Mouse (Mus musculus): ENCODE measurements around the gene Dand5. TPM values are rescaled to one million over a fixed set of nuclear protein-coding genes. Genes with fewer than 3 reads are reported as not detected.

Dand5 gene
- polyA plus RNA-seq, 1 experiment, result 2.1 TPM

DNA sequence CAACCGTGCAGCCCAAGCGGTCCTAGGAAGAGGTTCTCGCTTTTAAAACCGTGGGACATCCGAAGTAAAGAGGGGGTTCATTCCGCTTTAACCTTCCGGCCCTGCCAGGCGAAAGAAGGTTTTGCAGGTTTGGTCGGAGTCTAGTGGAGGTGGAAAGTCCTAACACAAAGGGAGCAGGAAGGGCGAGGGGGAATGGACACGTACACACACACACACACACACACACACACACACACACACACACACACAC, 37.2 kb downstream of the Dand5 start:
- Histone ChIP-seq H3K27me3 (ENCODE audit: control insufficient read depth, insufficient read depth, low read length) (peaks cover 22% of the 10 kb centered on the region), H3K4me1 (ENCODE audit: control insufficient read depth, insufficient read depth, insufficient read length, low read length) (peaks cover 28% of the 10 kb centered on the region), H3K4me3 (ENCODE audit: low read depth, low read length) (no peak overlapping the region), H3K36me3 (ENCODE audit: control insufficient read depth, insufficient read depth, low read length) (no peaks in the 10 kb centered on the region), H3K27ac (ENCODE audit: insufficient read depth, low read depth, low read length) (no peak overlapping the region)
- TF ChIP-seq CTCF (IDR thresholded peaks at IDR 0.05; ENCODE audit: extremely low read depth, insufficient read length, insufficient replicate concordance, low read depth, low read length) (no peak), POLR2A (IDR thresholded peaks at IDR 0.05; ENCODE audit: low read depth, low read length) (no peak)
- WGBS, result 41% methylated on average over 11 of the region's 11 CpGs

DNA sequence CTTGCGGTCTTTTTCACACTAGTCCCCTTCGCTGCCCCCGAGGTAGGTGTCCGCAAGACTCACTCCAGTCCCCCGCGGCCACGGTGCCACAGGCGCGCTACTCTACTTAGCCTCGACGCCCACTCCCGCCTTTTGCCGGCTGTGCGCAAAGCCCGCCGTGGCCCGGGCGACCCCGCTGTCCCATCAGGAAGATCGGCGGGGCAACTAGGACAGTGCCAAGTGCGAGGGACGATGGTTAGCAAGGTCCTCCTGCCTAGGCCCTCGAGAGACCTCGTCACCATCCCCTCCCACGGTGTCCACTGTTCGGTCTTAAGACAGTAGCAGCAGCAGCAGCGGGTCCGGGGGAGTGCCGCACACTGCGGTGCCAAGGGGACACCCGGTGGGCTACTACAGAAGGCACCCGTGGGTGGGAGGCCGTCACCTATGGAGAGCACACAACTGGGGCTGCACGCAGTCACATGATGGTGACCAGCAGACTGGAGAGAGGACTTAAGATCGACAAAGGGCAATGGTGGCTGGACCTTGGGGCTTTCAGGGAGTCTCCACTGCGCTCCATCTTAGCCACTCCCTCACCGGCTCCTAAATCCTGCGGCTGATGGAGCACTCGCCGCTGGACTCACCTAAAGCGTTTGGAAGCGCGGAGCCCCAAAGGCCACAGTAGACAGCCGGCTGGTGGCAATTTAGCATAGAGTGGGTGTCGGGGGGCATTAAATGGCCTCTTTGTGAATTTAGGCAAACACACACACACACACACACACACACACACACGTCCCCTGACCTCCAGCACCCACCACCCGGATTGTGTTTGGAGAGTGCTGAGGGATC, 37.7 kb downstream of the Dand5 start:
- Histone ChIP-seq H3K27ac (ENCODE audit: insufficient read depth, low read depth, low read length) (no peak overlapping the region), H3K36me3 (ENCODE audit: control insufficient read depth, insufficient read depth, low read length) (no peaks in the 10 kb centered on the region), H3K4me1 (ENCODE audit: control insufficient read depth, insufficient read depth, insufficient read length, low read length) (peaks cover 28% of the 10 kb centered on the region), H3K27me3 (ENCODE audit: control insufficient read depth, insufficient read depth, low read length) (peaks cover 22% of the 10 kb centered on the region), H3K4me3 (ENCODE audit: low read depth, low read length) (peak overlapping the region; percentile 40)
- TF ChIP-seq CTCF (IDR thresholded peaks at IDR 0.05; ENCODE audit: extremely low read depth, insufficient read length, insufficient replicate concordance, low read depth, low read length) (no peak), POLR2A (IDR thresholded peaks at IDR 0.05; ENCODE audit: low read depth, low read length) (no peak)
- 17% methylated on average over 48 of the region's 48 CpGs for WGBS

DNA sequence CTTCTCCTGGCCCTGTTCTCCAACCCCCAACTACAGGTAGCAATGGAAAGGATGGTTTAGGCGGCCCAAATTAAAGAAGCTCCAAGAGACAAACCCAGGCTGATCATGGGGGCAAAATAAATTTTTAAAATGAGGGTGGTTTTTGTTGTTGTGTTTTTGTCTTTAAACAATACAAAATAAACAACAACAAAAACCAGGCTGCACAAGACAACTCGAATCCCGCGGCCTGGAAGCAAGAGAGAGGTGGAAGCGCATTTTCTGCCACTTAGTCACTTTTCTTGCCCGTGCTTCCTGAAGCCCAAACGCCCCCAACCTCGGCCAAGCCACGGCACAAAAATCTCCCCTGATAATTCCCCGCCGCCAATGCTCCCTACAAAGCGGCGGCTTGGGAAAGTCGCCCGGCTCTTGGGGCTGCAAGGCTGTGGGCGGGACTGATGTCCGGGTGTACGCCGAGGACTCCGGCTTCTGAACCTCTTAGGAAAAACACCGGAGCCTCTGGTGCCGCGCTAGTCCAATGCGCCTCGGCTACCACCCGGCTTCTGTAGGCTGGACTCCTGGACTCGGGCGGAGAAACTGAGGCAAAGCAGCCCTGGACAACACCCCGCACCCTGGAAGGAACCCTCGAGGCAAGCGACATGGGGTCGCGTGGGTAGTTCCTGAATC, 38.6 kb downstream of the Dand5 start:
- H3K36me3 ChIP-seq (ENCODE audit: control insufficient read depth, insufficient read depth, low read length), result no peaks in the 10 kb centered on the region
- H3K4me1 ChIP-seq (ENCODE audit: control insufficient read depth, insufficient read depth, insufficient read length, low read length), result peaks cover 24% of the 10 kb centered on the region
- 20% methylated on average over 33 of the region's 33 CpGs for WGBS
- H3K27me3 ChIP-seq (ENCODE audit: control insufficient read depth, insufficient read depth, low read length), result peaks cover 22% of the 10 kb centered on the region
- H3K27ac ChIP-seq (ENCODE audit: insufficient read depth, low read depth, low read length), result no peak overlapping the region
- TF ChIP-seq CTCF (IDR thresholded peaks at IDR 0.05; ENCODE audit: extremely low read depth, insufficient read length, insufficient replicate concordance, low read depth, low read length) (no peak), POLR2A (IDR thresholded peaks at IDR 0.05; ENCODE audit: low read depth, low read length) (no peak)
- peak overlapping the region; percentile 40 for H3K4me3 ChIP-seq (ENCODE audit: low read depth, low read length)

DNA sequence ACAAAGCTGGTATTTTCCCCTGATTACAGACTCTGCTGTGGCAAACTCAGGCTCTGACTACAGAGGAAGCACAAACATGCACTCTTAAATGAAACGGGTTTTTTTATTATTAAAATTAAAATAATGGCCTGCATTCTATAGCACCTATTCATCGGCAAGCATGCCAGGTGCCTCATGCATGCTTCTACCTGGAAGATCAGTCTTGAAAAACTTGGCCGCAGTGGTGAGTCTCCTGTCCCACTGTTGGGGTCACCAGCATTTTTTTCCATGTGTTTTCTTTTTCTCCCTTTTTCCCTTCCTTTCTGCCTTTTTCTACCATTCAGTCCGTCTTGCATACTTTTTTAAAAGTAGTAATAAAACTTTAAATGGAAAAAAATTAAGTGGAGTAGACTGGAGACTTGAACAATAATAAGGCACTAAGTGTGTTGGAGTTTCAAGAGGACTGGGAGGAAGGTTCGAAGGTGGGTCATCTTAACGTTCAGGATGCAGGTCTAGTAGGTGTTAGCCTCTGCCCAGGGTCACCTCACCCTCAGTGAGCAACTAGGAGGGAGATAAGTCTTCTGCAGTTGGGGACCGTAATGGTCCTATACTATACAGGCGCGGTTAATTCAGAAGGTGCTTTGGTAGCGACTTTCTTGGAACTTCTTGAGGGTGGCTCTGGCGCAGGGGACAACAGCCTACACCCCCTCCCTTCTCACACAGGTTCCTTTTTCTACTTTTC, 39.3 kb downstream of the Dand5 start:
- peaks cover 22% of the 10 kb centered on the region for H3K27me3 ChIP-seq (ENCODE audit: control insufficient read depth, insufficient read depth, low read length)
- H3K36me3 ChIP-seq (ENCODE audit: control insufficient read depth, insufficient read depth, low read length), result no peaks in the 10 kb centered on the region
- peaks cover 24% of the 10 kb centered on the region for H3K4me1 ChIP-seq (ENCODE audit: control insufficient read depth, insufficient read depth, insufficient read length, low read length)
- no peak overlapping the region for H3K27ac ChIP-seq (ENCODE audit: insufficient read depth, low read depth, low read length)
- 81% methylated on average over 11 of the region's 11 CpGs for WGBS
- H3K4me3 ChIP-seq (ENCODE audit: low read depth, low read length), result no peak overlapping the region
- TF ChIP-seq CTCF (IDR thresholded peaks at IDR 0.05; ENCODE audit: extremely low read depth, insufficient read length, insufficient replicate concordance, low read depth, low read length), result no peak
- TF ChIP-seq POLR2A (IDR thresholded peaks at IDR 0.05; ENCODE audit: low read depth, low read length), result no peak

GRCm38 (mm10) chr8:84782680-84783079, 39.9 kb downstream of the Dand5 start:
- Histone ChIP-seq H3K27me3 (ENCODE audit: control insufficient read depth, insufficient read depth, low read length) (peaks cover 22% of the 10 kb centered on the region), H3K36me3 (ENCODE audit: control insufficient read depth, insufficient read depth, low read length) (no peaks in the 10 kb centered on the region), H3K27ac (ENCODE audit: insufficient read depth, low read depth, low read length) (no peak overlapping the region), H3K4me3 (ENCODE audit: low read depth, low read length) (no peak overlapping the region), H3K4me1 (ENCODE audit: control insufficient read depth, insufficient read depth, insufficient read length, low read length) (peaks cover 24% of the 10 kb centered on the region)
- WGBS, result 82% methylated on average over 10 of the region's 10 CpGs
- no peak for TF ChIP-seq CTCF (IDR thresholded peaks at IDR 0.05; ENCODE audit: extremely low read depth, insufficient read length, insufficient replicate concordance, low read depth, low read length)
- TF ChIP-seq POLR2A (IDR thresholded peaks at IDR 0.05; ENCODE audit: low read depth, low read length), result no peak

DNA sequence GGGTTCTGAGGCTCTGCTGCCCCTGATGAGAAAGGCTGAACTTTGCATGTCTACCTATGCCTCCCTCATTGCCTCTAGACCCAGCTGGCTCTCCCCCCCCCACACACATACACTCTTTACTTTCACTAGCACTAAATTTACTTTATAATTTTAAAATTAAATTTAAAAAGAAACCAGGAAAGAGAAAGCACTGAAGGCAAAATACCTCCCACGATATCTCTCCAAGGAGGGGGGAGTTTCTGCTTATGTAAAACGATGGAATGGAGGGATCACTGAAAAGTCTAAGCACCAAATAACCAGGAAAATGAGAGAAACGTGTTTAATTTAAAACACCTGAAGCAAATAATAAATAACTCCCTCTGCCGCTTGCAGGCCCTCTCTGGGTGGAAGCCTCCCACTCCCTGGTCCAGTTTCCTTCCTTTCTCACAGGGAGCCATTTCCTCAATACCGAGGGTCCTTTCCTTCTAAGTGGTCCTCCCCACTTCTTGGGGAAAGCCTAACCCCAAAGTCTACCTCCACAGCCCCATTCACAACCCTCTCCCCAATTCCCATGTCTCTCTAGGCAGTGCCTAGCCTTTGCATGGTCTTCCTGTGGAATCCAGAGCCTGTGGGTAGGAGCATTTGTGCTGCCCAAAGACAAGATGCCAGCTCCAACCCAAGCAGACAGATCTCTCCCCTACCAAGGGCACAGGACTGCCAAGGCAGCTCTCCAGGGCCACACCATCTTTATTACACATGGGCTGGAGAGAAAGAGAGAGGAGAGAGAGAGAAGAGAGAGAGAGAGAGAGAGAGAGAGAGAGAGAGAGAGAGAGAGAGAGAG, 40.7 kb downstream of the Dand5 start:
- peaks cover 22% of the 10 kb centered on the region for H3K4me1 ChIP-seq (ENCODE audit: control insufficient read depth, insufficient read depth, insufficient read length, low read length)
- H3K27ac ChIP-seq (ENCODE audit: insufficient read depth, low read depth, low read length), result no peak overlapping the region
- TF ChIP-seq POLR2A (IDR thresholded peaks at IDR 0.05; ENCODE audit: low read depth, low read length) (no peak), CTCF (IDR thresholded peaks at IDR 0.05; ENCODE audit: extremely low read depth, insufficient read length, insufficient replicate concordance, low read depth, low read length) (no peak)
- peaks cover 22% of the 10 kb centered on the region for H3K27me3 ChIP-seq (ENCODE audit: control insufficient read depth, insufficient read depth, low read length)
- WGBS, result 76% methylated on average over 5 of the region's 5 CpGs
- H3K4me3 ChIP-seq (ENCODE audit: low read depth, low read length), result no peak overlapping the region
- no peaks in the 10 kb centered on the region for H3K36me3 ChIP-seq (ENCODE audit: control insufficient read depth, insufficient read depth, low read length)

Measured in small intestine, adult 2 months (tissue).